Mouse (Mus musculus) cerebellum, adult (tissue): ENCODE data around the gene Slc9a3r1.
A peak's percentile ranks its signal among the peaks of the same experiment; 100 is the strongest.

Source experiments
- ATAC-seq: cut with Nextera tagmentation; 2 replicates; pipeline ENCODE4 v1.9.2; 2017; ENCODE audit warnings: mild to moderate bottlenecking, moderate library complexity, mixed read lengths; ENCODE audit not compliant: insufficient number of reproducible peaks, low FRiP score, low TSS enrichment

Gene Slc9a3r1

DNA sequence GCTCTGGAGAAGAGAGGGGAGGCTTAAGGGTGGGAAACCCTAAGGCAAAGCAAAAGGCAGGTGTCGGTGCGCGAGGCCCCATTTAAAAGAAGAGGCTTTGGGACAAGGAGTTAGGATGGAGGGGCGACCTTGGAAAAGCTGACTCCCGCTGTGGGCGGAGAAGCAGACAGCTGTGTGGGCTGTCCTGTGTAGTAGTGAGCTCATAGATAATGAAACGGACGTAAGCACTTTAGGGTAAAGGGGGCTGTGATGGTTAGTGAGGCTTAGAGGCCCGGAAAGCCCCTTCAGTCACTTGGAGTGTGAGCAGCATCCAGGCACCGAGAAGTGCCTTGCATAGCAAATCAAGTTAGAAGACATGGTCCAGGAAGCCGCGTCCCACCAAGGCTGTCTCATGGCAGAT is 24.6 kb downstream of the Slc9a3r1 start, which contains the start of gene Nat9:
TSS of gene Nat9 (minus strand) at position 167 of the 400 bp plus-strand sequence.
- no peak for ATAC-seq

DNA sequence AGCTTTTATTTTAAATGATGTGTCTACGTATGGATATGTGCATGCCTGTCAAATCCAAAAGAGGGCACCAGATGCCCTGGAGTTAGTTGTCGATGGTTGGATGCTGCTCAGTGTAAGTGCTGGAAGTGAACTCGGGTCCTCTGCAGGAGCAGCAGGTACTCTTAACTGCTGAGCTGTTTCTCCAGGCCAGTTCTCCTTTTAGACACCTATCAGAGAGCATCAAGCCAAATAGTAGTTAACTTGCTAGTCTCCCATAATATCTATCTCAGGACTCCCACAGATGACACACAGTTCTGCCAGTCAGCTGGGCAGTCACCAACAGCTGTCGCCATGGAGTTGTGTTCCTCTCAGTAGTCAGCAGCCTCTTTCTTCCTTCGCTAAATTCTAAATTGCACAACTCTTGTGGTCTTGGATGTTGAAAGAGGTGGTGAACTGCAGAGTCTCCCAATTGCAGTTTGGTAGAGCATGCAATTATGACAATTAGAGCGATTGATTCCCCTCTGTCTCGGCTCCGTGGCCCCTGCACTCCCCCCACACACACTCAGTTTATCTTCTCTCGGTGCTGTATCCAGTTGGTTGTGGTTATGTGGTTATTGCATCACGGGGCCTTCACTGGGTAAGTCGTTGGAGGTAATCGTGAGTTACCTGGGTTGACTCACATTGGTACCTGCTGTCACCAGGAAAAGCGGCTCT is 25.5 kb downstream of the Slc9a3r1 start:
- ATAC-seq = no peak

DNA sequence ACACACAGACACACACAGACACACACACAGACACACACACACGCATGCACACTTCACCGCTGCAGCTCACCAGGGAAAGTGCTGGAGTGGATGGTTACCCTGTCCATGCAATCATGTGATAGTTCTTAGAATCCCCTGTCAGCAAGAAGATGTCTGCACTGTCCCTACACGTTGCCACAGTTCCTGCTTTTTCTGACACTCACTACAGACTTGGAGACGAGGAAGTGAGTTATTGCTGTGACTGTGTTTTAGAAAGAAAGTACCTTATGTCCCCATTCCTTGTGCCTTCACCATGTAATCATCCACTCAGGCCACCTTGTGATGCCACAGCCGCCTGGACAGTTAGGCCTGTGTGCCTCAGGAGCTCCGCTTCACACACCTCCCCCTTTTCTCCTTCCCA is 26.2 kb downstream of the Slc9a3r1 start:
- no peak for ATAC-seq

DNA sequence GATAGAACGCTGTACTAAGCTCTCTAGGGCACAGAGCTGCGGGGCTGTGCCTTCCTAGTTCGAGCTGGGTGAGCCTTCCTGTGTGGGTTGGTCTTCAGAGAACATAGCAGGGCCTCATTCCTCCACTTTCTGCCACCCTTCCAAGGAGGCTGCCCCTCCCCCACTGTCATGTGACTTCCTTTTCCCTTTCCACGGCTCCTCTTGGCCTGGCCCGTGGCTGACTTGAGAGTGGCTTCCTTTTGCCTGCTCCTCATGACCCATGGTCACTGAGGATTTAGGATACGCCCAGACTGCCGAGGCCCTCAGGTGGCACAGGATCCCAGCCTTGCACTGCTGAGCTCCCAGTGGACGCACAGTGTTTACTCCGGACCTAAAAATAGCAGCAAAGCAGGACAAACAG is 29.0 kb downstream of the Slc9a3r1 start:
- ATAC-seq = no peak

DNA sequence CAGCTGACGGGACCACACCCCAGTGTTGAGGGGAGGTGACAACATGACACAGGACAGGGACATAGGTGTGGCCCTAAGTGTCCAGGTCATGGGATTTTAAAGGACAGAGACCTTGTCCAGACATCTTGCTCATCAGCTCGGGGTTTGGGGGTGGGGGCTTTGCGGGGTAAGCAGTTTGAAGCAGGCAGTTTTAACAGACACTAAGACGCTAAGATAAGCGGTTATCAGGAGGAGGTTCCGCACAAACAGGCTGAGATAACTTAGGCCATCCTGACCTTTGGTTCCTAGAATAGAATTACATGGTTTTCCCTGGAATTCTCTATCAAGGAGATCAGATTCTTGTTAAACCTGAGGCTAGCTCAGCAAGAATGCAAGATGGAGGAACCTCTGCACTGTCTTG is 31.6 kb downstream of the Slc9a3r1 start:
- ATAC-seq = no peak

DNA sequence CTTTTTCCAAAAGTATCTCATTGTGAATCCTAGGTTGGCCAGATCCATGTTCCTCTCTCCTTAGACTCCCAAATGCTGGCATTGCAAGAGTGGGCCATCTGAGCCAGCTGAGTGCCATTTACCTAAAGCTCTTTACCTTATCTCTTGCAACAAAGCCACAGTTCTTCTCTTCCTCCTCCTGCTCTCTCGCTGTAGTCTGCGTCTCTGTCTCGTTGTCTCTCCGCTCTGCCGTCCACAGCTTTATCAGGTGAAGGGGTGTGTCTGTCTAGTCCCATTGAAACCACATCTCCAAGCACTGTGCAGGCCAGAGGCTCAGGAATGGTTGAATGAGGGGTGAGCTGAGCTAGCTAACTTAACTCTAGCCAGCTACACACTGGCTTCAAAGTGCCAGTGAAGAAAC is 32.8 kb downstream of the Slc9a3r1 start:
- ATAC-seq = no peak

DNA sequence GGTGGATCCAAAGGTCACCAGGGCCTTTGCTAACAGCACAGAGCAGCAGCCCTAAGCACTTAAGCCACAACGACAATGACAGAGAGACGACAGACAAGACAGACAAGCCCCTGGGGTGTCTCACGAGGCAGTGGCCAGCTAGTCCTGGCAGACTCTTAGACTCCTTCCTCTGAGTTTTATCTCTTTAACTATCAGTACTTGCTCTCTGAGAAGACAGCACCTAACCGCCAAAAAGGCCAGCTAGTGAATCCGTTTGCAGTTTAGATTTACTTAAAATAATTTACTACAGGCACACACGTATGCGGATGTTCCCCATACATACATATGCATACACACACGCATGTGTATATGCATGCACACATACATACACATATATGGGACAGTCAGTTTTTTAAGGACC is 34.4 kb downstream of the Slc9a3r1 start:
- no peak for ATAC-seq

DNA sequence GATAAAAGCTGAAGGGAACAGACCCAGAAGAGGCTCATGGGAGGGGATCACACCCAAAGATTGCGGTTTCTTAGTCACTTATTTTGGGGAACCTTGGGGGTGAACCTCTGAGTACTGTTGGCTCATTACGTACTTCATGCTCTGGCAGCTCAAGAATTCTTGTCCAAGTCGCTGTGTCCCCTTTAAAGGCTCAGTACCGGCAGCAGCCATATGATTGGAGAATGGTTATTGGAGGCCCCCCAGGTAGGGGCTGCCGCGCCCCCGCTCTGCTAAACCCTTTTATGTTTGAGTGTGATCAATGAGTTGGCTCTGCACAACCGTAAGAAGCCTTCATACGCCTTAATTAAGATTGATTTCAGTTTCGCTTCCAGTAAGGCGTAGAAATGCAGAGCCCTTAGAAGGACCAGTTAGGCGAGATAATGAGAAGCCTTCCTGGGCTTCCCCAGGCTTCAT is 35.8 kb downstream of the Slc9a3r1 start:
- no peak for ATAC-seq

DNA sequence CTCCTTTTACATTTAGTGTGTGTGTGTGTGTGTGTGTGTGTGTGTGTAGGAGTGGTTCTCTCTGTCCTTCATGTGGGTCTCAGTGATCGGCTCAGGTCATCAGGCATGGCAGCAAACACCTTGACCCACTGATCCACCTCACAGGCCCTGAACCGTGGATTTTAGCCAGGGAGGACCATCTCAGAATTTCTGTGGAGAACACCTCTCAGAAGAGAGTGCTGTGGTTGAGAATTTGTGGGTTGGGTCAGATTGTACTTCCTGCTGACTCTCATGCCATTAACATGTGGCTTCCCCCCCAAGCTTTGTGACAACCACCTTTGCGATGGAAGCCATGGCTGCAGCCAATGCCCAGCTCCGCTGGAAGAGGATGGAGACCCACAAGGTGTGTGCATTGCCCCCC is 37.4 kb downstream of the Slc9a3r1 start:
- no peak for ATAC-seq

DNA sequence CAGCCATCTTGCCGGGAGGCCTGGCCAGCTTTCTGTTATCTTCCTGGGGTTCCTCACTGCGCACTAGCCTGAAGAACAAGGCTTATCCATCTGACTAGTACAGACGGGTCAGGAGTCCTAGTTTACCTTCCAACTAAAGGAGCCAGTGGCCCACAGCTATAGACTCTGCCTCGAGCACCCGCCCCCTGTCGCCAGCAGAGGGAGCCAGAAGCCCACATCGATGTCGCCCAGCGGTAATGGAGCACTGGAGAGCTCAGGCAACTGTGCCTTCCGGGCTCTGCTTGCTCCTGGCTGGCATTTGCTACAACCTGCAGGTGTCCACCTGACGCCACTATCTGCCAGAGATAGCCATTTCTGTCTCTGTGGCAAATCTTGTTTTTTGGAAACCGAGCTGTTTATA is 39.2 kb downstream of the Slc9a3r1 start:
- peak; percentile 80; the same call in 1 of the 2 replicates for ATAC-seq

DNA sequence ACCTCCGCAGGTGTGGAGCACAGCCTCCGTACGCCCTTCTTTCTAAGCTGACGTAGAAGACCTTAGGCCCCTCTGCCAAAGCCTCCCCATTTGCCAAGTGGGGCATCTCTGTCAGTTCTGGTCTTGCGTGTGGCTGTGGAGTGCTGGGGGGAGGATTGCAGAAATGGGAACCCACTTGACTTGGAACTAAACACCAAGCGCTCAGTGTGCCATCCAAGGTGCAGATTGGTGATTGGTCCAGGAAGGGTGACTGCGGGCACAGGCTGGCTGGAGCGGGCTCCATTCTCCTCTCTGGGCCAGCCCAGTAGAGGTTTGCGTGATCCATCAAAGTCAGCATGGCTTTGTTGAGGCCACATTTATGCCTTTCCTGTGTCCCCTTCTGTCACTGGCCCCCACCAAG is 39.6 kb downstream of the Slc9a3r1 start:
- peak; percentile 74; the same call in 1 of the 2 replicates for ATAC-seq

DNA sequence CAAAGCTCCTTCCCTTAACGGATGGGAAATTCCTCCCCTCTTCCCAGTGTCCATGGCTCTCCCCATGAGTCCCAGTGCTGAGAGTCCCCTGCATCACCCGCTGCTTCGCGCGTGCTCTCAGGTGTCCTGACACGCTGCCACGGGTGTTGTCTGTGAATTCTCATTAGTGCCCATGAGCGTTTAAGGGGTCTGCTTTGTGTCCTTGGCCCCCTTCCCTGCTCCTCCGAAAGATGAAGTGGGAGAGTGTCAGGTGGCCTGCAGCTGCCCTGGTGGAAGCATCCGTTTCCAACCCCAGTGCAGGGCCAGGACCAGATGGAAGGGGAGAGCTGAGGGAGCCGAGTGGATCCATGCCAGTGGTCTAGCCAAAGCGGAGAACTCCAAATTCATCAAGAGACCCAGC is 45.0 kb downstream of the Slc9a3r1 start:
- ATAC-seq = no peak

DNA sequence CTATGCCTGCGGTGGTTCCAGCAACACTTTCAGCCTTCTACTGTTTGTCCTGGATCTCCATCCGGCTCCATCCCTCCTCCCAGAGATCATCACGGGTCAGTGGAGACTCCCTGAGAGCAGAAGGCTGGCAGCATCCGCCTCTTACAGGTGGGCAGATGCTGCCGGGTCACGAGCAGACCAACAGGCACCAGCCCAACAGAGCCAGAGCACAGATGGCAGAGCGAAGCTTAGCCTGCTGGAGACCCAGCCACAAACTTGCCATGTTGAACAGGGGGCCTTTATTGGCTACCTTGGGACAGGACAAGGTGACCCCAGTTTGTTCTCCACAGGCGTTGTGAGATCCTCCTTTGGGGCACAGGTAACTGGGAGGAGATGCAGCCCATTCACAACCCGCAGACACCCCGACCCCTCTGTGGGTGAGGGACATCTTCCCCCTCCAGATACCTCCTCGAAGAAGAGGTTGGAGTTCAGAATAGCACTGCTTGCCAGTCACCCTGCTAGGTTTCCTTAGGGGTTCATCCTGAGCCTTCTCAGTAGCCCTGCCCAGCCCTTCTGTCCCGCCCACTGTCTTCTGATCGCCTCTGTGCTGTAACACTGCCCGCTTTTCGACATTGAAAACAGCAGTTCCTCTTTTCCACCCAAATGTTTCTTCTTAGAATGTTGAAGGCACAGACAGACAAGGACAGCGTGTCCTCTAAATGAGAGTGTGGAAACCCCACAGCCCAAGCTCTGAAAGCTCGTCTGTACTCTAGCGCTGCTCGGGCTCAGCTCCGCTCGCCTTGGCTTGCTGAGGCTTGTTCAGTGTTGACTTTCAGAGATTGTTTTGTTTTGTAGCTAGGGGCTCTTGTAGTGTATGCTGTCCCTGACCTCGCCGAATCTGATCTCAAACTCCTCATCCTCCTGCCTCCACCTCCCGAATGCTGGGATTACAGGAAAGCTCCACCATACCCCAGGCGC is 45.9 kb downstream of the Slc9a3r1 start:
- no peak for ATAC-seq

DNA sequence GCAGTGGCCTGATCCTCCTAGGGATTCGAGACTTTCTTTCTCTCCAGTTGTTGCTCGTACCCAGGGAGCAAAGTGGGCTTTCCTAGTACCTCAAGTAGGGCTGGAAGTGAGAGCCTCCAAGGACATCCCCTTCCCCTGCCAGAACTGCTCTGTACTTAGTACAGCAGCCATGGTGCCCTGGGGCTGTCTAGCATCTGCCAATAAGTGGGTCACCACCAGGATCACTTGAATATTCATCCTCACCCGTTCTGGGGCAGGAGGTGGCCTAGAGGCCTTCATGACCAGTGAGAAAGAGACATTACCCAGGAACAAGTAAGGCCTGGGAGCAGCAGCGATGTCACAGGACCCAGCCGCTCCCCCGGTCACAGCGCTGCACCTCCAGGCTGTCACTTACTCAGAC is 46.8 kb downstream of the Slc9a3r1 start:
- no peak for ATAC-seq

DNA sequence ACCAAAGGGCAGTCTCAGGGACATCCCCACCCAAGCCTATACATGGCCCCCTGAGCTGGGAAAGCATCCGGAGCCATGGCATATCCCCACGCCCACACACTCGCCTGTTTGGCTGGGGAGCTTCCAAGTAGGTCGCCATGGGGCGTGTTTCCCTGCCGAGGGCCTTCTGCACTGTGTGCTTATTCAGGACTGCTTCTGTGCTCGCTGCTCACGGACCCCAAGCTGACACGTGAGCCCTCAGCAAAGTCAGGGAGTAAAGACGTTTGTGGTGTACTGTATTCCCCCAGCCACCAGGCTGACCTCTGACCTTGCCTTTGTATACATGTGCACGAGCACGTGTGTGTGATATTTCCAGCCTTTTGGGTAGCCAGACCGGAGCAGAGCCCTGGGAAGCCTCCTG is 49.0 kb downstream of the Slc9a3r1 start:
- ATAC-seq = peak; percentile 34

DNA sequence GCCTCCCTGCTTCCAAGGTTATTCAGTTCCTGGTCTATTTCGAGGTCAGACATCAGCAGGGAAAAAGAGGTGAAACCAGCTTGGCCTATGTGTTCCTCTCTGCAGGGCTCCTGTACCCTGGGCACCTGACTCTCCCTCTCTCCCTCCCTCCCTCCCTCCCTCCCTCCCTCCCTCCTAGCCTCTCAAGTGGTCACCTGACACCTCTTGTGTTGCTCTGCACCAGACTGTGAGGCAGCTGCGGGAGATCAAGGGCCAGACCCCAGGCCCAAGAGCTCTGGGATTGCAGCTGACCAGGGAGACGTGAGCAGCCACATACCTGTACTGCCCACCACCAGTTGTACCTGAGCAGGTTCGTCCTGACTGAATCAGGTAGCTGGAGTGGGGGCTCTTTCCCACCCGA is 52.0 kb downstream of the Slc9a3r1 start:
- ATAC-seq = no peak

DNA sequence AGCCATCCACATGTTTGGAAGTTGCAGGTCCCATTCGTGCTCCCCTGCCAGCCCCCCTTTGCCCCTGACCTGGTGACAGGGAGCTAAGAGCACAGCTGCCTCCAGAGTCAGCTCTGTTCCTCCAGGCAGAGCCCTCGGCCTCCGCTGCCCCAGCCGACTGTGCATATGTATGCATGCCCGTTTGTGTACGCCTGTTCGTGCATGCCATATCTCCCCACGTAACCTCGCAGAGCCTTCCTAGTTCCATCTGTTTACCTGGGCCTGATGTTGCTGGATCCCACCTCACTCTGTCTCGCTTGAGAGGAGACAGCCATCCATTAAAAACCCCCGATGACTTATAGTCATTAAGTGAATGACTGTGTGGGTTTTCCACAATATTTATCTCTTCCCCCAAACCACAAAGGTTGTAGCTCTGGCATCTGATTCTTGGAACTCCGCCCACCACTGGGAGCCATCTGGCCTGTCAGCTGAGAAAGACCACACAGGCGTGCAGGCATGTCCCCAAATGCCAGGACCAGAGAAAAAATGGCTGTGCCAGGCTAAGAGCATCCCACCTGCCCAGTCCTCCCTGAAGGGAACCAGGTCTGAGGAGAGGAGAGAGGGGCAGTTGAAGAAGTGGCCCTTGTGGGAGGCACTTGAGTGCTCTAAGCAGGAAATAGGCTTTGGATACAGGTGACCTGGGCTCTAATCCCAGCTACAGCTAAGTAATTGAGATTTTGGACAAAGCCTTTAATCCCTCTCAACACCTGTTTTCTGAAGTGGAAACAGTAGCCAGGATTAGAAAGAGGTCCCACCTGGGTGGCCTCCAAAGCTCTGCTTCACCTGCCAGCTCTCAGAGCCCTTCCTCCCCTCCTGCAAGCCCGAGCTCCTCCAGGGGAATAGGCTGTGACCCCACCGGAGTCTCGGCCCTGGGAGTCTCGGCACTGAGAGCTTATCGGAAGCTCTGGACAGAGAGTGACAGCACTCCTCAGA is 54.6 kb downstream of the Slc9a3r1 start:
- ATAC-seq = peak; percentile 45; the same call in 1 of the 2 replicates

DNA sequence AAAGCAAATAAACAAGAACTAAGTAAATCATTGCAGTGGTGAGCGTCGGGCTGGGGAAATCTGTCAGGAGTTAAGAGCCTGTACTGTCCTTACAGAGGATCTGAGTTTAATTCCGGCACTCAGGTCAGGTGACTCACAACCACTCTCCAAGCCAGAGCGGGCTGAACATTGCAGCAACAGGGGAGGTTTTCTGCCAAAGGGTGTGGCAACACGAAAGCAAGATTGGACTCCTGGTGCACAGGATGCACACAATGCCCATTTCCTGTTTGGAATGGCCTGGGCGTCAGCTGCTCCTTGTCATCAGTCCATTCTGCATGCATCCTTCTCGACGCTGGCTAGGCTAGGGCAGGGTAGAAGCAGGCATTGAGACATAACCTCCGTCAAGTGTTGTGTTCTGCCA is 56.1 kb downstream of the Slc9a3r1 start:
- ATAC-seq = no peak

DNA sequence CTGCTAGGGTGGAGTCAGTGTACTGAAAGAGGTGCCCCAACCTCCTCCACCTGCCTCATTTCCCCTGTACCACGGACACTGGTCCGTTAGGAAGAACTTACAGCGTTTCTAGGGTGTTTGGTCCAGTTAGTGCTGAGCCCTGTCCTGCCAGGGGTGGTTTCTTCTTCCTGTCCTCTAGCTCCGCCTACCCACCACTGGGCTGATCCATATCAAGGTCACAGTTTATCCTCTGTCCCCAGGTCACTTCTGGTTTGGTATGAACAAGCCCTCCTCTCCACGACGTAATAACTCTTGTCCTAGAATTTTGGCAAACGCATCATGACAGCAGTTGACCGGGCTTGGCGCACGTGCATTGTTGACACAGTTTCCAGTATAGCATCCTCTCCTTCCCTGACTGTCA is 56.5 kb downstream of the Slc9a3r1 start:
- ATAC-seq = no peak

DNA sequence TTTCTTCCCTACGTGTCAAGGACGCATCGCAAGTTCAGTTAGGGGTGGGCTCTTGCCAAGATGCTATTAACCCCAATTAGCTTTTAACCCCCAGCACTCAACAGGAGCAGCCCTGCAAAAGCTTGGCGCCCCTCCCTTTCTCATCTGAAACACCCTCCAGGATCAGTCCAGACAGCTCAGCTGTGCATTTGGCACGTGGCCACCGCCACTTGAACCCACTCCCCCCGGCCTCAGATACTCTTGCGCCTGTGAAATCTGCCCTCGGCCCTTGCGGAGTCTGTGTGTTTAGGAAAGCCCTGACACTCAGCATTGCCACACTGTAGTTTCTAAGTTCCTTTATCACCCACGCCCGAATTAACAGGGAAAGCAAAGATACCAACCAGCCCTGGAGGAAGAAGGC is 58.9 kb downstream of the Slc9a3r1 start:
- ATAC-seq = no peak
